Mouse (Mus musculus) pancreas, adult 10 weeks (tissue): ENCODE measurements around the gene Npy1r. TPM values are rescaled to one million over a fixed set of nuclear protein-coding genes. Genes with fewer than 3 reads are reported as not detected.

Experiments
- polyA plus RNA-seq: library from polyadenylated mRNA; stranded (reverse); fragments of 350-450 nt; fragmentation: Illumina TruSeq; extraction: RNeasy Lipid Tissue Mini Kit (QIAGEN cat#74804); gene quantifications from one replicate; pipeline ENCODE4 v1.2.3, GENCODE M21; 2015; ENCODE audit warnings: low read depth, low replicate concordance; ENCODE audit not compliant: insufficient read depth

Gene Npy1r
- polyA plus RNA-seq = 2.8 TPM

DNA sequence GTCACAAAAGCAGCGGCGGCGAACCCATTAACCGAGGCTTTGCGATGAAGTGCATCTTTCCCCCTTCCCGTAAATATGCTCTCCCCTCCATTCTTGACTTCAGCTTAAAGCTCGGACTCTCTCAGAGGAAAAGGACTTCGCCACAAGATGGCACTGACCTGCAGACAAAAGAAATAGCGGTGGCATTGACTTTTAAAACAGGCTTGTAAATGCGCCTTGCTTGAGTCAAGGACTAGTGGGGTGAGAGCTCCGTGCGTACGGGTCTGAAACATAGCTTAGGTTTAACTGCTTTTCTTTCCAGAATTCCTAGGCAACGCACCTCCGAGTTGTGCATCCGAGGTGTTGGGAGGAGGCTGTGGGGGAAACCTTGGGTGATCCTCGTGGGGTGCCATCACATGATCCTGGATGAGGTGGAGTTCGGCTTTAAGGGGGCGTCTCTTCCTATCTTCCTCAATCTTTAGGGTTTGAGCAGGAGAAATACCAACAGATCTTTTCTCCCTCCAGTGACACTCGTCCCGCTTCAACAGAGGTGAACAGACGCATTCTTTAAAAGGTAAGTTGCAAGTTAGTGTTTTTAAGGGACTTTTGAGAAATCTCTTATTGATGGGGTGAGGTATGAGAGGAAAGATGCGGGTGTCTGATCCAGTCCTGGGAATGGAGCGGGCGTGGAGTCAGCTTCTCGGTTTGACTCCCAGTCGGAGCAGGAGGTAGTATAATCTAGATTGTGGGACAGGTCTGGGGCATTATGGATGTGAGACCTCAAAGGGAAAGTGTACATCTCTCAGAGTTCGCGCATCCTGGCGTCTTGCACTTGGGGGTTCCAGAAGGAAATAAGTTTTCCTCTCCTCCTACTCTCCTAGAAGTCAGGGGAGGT is at the start of gene Npy1r:
TSS of gene Npy1r (plus strand) at position 223 of the 874 bp plus-strand sequence.

DNA sequence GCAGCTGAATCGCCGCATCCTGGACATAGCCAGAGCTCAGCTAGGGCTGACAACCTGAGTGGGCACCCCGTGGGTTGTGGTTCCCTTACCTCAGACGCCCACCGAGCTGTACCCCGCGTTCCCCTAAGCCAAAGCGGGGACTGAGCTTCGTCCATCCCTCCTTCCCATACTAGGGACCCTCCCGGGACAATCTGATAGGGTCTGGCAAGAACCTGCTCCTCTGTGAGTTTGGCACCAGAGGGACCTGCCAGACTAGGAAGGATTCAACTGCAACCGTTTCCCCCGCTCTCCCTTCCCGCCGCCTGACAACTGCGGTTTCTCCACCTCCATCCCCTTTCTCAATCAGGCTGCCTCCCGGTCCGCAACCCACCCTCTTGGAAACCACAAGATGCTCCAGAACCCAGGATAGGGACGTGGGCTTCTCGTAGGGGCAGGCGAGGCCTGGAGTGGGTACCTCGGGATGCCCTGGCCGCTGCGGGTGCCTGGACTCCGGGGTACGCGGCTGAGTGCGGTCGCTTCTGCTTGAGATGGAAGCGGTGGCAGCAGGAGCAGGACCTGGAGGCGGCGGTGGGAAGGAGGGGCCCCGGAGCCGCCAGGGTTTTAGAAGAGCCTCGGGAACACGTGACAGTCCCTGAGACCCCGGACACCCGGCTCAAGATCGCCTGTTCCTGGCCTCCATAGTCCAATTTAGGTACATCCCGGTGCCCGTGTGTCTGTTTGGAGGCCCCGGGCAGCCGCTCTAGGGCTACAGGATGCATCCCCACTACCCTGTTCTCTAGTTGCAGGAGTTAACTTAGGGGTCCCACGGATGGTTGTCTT is 9.3 kb upstream of the Npy1r start, which contains the start of gene Npy5r:
TSS of gene Npy5r (minus strand) at position 618 of the 819 bp plus-strand sequence.

Other genes starting within 250 kb of the Npy1r start
- 2.6 TPM for gene Tma16, start 210.7 kb upstream of the Npy1r start, polyA plus RNA-seq
- gene Tktl2, start 185.4 kb upstream of the Npy1r start, polyA plus RNA-seq = not detected
- not detected for gene Npy5r, start 9.1 kb upstream of the Npy1r start, polyA plus RNA-seq
- 2.9 TPM for gene Naf1, start 163.0 kb downstream of the Npy1r start, polyA plus RNA-seq